Mouse (Mus musculus): ENCODE data around the gene Zfp217. TPM values are rescaled to one million over a fixed set of nuclear protein-coding genes. Genes with fewer than 3 reads are reported as not detected.

Zfp217 gene
- polyA plus RNA-seq, 1 experiment from 2014 or later, result 5.4 TPM

- Histone ChIP-seq H3K4me3 (ENCODE audit: low read depth, low read length) (no peak overlapping the region), H3K9me3 (ENCODE audit: control insufficient read depth, low read length) (no peaks in the 10 kb centered on the region), H3K36me3 (ENCODE audit: control insufficient read depth, insufficient read depth, low read length) (peaks cover 11% of the 10 kb centered on the region), H3K4me1 (replicated peaks; ENCODE audit: control insufficient read depth, insufficient read depth, low read length) (no peaks in the 10 kb centered on the region), H3K27ac (ENCODE audit: low read depth, low read length) (no peak overlapping the region), H3K27me3 (replicated peaks; ENCODE audit: control insufficient read depth, insufficient read depth, low read length) (no peaks in the 10 kb centered on the region), H3K9ac (ENCODE audit: low read depth, low read length) (no peak overlapping the region), H3K4me2 (no peak overlapping the region)
- no peak for DNase-seq (ENCODE audit: low spot score)
- no peak for ATAC-seq (replicated peaks; ENCODE audit: low FRiP score)
- 78% methylated on average over 9 of the region's 9 CpGs for WGBS
Measured at GRCm38 (mm10) chr2:170106000-170106399, 41.9 kb downstream of the Zfp217 start.

DNA sequence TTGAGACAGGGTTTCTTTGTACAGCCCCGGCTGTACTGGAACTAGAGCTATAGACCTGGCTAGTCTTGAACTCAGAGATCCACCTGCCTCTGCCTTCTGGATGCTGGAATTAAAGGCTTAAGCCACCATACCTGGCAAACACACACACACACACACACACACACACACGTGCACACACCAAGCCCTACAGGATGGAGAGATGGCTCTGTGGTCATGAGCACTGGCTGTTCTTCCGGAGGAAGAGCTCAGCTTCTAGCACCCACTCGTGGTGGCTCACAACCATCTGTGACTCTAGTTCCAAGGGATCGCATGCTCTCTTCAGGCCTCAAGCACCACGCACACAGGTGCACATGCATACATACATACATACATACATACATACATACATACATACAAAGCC, 43.5 kb downstream of the Zfp217 start:
- Histone ChIP-seq H3K4me1 (replicated peaks; ENCODE audit: control insufficient read depth, insufficient read depth, low read length) (no peaks in the 10 kb centered on the region), H3K27me3 (replicated peaks; ENCODE audit: control insufficient read depth, insufficient read depth, low read length) (no peaks in the 10 kb centered on the region), H3K9me3 (ENCODE audit: control insufficient read depth, low read length) (no peaks in the 10 kb centered on the region), H3K27ac (ENCODE audit: low read depth, low read length) (no peak overlapping the region), H3K4me2 (no peak overlapping the region), H3K9ac (ENCODE audit: low read depth, low read length) (no peak overlapping the region), H3K4me3 (ENCODE audit: low read depth, low read length) (no peak overlapping the region), H3K36me3 (ENCODE audit: control insufficient read depth, insufficient read depth, low read length) (peaks cover 4% of the 10 kb centered on the region; the same call in 1 of the 2 replicates)
- DNase-seq (ENCODE audit: low spot score) (no peak), ATAC-seq (replicated peaks; ENCODE audit: low FRiP score) (no peak)
- WGBS, result 88% methylated on average over 6 of the region's 6 CpGs

DNA sequence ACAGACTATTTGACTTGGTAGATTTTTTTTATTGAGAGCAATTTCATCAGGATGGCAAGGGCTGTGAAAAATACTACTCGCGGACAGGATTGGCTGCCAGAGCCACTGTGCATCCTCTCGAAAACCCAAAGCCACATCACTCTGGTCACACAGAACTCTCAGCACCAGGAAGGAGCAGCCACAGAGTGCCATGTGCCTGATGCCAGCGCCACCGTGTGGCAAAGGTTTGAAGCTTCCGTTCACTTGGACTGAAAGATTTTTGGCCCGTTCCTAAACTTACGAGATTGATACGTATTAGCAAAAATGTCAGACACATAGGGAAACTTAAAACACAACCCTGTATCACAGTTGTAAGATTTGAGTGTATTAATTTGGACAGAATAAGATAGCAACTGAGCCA, 44.1 kb downstream of the Zfp217 start:
- no peak for DNase-seq (ENCODE audit: low spot score)
- peaks cover 4% of the 10 kb centered on the region; the same call in 1 of the 2 replicates for H3K36me3 ChIP-seq (ENCODE audit: control insufficient read depth, insufficient read depth, low read length)
- H3K9me3 ChIP-seq (ENCODE audit: control insufficient read depth, low read length), result no peaks in the 10 kb centered on the region
- H3K4me3 ChIP-seq (ENCODE audit: low read depth, low read length), result no peak overlapping the region
- H3K27ac ChIP-seq (ENCODE audit: low read depth, low read length), result no peak overlapping the region
- no peak overlapping the region for H3K9ac ChIP-seq (ENCODE audit: low read depth, low read length)
- H3K4me1 ChIP-seq (replicated peaks; ENCODE audit: control insufficient read depth, insufficient read depth, low read length), result no peaks in the 10 kb centered on the region
- 48% methylated on average over 9 of the region's 9 CpGs for WGBS
- ATAC-seq (replicated peaks; ENCODE audit: low FRiP score), result no peak
- no peak overlapping the region for H3K4me2 ChIP-seq
- H3K27me3 ChIP-seq (replicated peaks; ENCODE audit: control insufficient read depth, insufficient read depth, low read length), result no peaks in the 10 kb centered on the region

- DNase-seq (ENCODE audit: low spot score) (no peak), ATAC-seq (replicated peaks; ENCODE audit: low FRiP score) (no peak)
- H3K36me3 ChIP-seq (ENCODE audit: control insufficient read depth, insufficient read depth, low read length), result peaks cover 4% of the 10 kb centered on the region; the same call in 1 of the 2 replicates
- no peak overlapping the region for H3K4me2 ChIP-seq
- no peak overlapping the region for H3K9ac ChIP-seq (ENCODE audit: low read depth, low read length)
- H3K4me1 ChIP-seq (replicated peaks; ENCODE audit: control insufficient read depth, insufficient read depth, low read length), result no peaks in the 10 kb centered on the region
- H3K27ac ChIP-seq (ENCODE audit: low read depth, low read length), result no peak overlapping the region
- H3K9me3 ChIP-seq (ENCODE audit: control insufficient read depth, low read length), result no peaks in the 10 kb centered on the region
- H3K27me3 ChIP-seq (replicated peaks; ENCODE audit: control insufficient read depth, insufficient read depth, low read length), result no peaks in the 10 kb centered on the region
- 79% methylated on average over 5 of the region's 5 CpGs for WGBS
- no peak overlapping the region for H3K4me3 ChIP-seq (ENCODE audit: low read depth, low read length)
Measured at GRCm38 (mm10) chr2:170103341-170103740, 44.6 kb downstream of the Zfp217 start.

DNA sequence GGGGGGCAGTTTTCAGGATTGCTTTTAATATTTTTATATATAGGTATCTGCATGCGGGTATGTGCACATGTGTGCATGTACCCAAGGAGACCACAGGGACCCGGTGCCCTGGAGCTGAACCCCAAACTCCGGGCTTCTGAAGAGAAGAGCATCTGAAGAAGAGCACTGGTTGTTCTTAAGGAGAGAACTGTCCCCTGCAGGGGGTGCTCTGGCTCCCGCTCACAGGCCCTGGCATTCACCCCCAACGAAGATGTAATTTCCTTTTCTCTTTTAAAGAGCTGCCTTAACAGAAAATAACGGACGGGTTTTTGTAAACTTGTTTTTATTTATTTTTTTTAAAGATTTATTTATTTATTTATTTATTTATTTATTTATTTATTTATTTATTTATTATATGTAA, 46.0 kb downstream of the Zfp217 start:
- H3K4me1 ChIP-seq (replicated peaks; ENCODE audit: control insufficient read depth, insufficient read depth, low read length), result no peaks in the 10 kb centered on the region
- H3K9me3 ChIP-seq (ENCODE audit: control insufficient read depth, low read length), result no peaks in the 10 kb centered on the region
- WGBS, result 70% methylated on average over 7 of the region's 7 CpGs
- H3K27me3 ChIP-seq (replicated peaks; ENCODE audit: control insufficient read depth, insufficient read depth, low read length), result no peaks in the 10 kb centered on the region
- H3K36me3 ChIP-seq (ENCODE audit: control insufficient read depth, insufficient read depth, low read length), result 0 out of 2 replicates have a peak, but pooled peaks cover under 1% of the 10 kb centered on the region
- ATAC-seq (replicated peaks; ENCODE audit: low FRiP score), result no peak
- no peak overlapping the region for H3K4me2 ChIP-seq
- no peak overlapping the region for H3K27ac ChIP-seq (ENCODE audit: low read depth, low read length)
- H3K9ac ChIP-seq (ENCODE audit: low read depth, low read length), result no peak overlapping the region
- H3K4me3 ChIP-seq (ENCODE audit: low read depth, low read length), result no peak overlapping the region
- DNase-seq (ENCODE audit: low spot score), result no peak

DNA sequence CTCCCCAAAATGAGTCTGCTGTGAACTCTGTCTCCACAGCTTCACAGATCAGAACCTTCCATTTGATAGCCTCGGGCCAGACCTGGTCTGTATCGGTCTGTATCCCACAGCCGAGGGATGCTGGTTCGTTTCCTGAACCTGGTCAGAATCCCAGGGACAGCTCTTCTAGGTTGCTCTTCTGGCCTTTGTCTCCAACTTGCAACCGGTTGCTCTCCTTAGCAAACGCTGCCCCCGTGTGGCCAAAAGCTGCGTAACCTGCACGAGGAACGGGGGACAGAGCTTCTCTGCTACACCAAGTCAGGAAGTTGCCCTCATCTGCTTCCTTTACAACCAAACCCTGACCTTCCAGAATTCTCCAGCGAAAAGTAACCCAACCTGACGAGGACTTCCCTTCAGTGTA, 46.8 kb downstream of the Zfp217 start:
- Histone ChIP-seq H3K27me3 (replicated peaks; ENCODE audit: control insufficient read depth, insufficient read depth, low read length) (no peaks in the 10 kb centered on the region), H3K9me3 (ENCODE audit: control insufficient read depth, low read length) (no peaks in the 10 kb centered on the region), H3K9ac (ENCODE audit: low read depth, low read length) (no peak overlapping the region), H3K4me2 (no peak overlapping the region), H3K27ac (ENCODE audit: low read depth, low read length) (no peak overlapping the region), H3K4me1 (replicated peaks; ENCODE audit: control insufficient read depth, insufficient read depth, low read length) (no peaks in the 10 kb centered on the region), H3K4me3 (ENCODE audit: low read depth, low read length) (no peak overlapping the region), H3K36me3 (ENCODE audit: control insufficient read depth, insufficient read depth, low read length) (no peaks in the 10 kb centered on the region)
- peak; percentile 92 for DNase-seq (ENCODE audit: low spot score)
- ATAC-seq (replicated peaks; ENCODE audit: low FRiP score), result peak; percentile 26; the same call in 1 of the 2 replicates
- 3% methylated on average over 12 of the region's 12 CpGs for whole genome bisulfite sequencing

GRCm38 (mm10) chr2:170094871-170095270, 53.0 kb downstream of the Zfp217 start:
- Histone ChIP-seq H3K4me2 (no peak overlapping the region), H3K4me3 (ENCODE audit: low read depth, low read length) (no peak overlapping the region), H3K27me3 (replicated peaks; ENCODE audit: control insufficient read depth, insufficient read depth, low read length) (no peaks in the 10 kb centered on the region), H3K9ac (ENCODE audit: low read depth, low read length) (no peak overlapping the region), H3K9me3 (ENCODE audit: control insufficient read depth, low read length) (no peaks in the 10 kb centered on the region), H3K27ac (ENCODE audit: low read depth, low read length) (no peak overlapping the region), H3K36me3 (ENCODE audit: control insufficient read depth, insufficient read depth, low read length) (no peaks in the 10 kb centered on the region), H3K4me1 (replicated peaks; ENCODE audit: control insufficient read depth, insufficient read depth, low read length) (no peaks in the 10 kb centered on the region)
- WGBS, result 88% methylated on average over 9 of the region's 9 CpGs
- ATAC-seq (replicated peaks; ENCODE audit: low FRiP score) (no peak), DNase-seq (ENCODE audit: low spot score) (no peak)

DNA sequence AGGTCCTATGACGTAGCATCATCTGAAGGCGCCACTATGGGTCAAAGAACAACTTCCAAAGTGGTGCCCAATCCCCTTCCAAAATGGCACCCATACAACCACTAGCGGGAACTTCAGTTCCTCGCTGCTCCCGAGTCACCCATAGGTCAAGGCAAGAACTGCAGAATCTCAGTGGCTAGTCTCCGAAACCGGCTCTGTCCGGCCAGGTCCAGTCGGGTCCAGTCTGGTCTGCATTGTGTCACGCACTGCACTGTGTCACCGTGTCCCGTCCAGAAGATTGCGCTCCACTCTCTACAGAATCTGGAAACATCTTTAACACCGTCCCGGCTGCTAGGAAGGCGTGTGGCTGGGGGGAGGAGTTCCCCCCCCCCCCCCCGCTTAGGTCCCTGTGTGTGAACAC, 53.7 kb downstream of the Zfp217 start:
- no peak overlapping the region for H3K9ac ChIP-seq (ENCODE audit: low read depth, low read length)
- no peaks in the 10 kb centered on the region for H3K4me1 ChIP-seq (replicated peaks; ENCODE audit: control insufficient read depth, insufficient read depth, low read length)
- no peak overlapping the region for H3K4me2 ChIP-seq
- no peak for ATAC-seq (replicated peaks; ENCODE audit: low FRiP score)
- DNase-seq (ENCODE audit: low spot score), result no peak
- H3K9me3 ChIP-seq (ENCODE audit: control insufficient read depth, low read length), result no peaks in the 10 kb centered on the region
- no peak overlapping the region for H3K4me3 ChIP-seq (ENCODE audit: low read depth, low read length)
- no peaks in the 10 kb centered on the region for H3K27me3 ChIP-seq (replicated peaks; ENCODE audit: control insufficient read depth, insufficient read depth, low read length)
- H3K27ac ChIP-seq (ENCODE audit: low read depth, low read length), result no peak overlapping the region
- H3K36me3 ChIP-seq (ENCODE audit: control insufficient read depth, insufficient read depth, low read length), result no peaks in the 10 kb centered on the region
- 79% methylated on average over 17 of the region's 17 CpGs for WGBS

GRCm38 (mm10) chr2:170091563-170092443, 56.1 kb downstream of the Zfp217 start:
- no peak for DNase-seq (ENCODE audit: low spot score)
- H3K36me3 ChIP-seq (ENCODE audit: control insufficient read depth, insufficient read depth, low read length), result no peaks in the 10 kb centered on the region
- 66% methylated on average over 10 of the region's 10 CpGs for WGBS
- ATAC-seq (replicated peaks; ENCODE audit: low FRiP score), result no peak
- H3K27me3 ChIP-seq (replicated peaks; ENCODE audit: control insufficient read depth, insufficient read depth, low read length), result no peaks in the 10 kb centered on the region
- H3K4me3 ChIP-seq (ENCODE audit: low read depth, low read length), result no peak overlapping the region
- no peak overlapping the region for H3K9ac ChIP-seq (ENCODE audit: low read depth, low read length)
- H3K4me2 ChIP-seq, result no peak overlapping the region
- no peaks in the 10 kb centered on the region for H3K9me3 ChIP-seq (ENCODE audit: control insufficient read depth, low read length)
- 0 out of 2 replicates have a peak, but pooled peaks cover 3% of the 10 kb centered on the region for H3K4me1 ChIP-seq (replicated peaks; ENCODE audit: control insufficient read depth, insufficient read depth, low read length)
- H3K27ac ChIP-seq (ENCODE audit: low read depth, low read length), result no peak overlapping the region
